Mouse (Mus musculus) thymus, adult 2 months (tissue): ENCODE data around the gene Fam189a1. TPM values are rescaled to one million over a fixed set of nuclear protein-coding genes. Genes with fewer than 3 reads are reported as not detected.

Experiments
- DNase-seq: peaks from one replicate; pipeline ENCODE4 v3.0.0; 2021
- H3K27ac ChIP-seq: fragments of 200-500 bp; 2 replicates; pipeline ENCODE4 v1.5.1; 2012; ENCODE audit warnings: low read length, control low read depth; ENCODE audit not compliant: control insufficient read depth, insufficient read depth
- H3K27me3 ChIP-seq: fragments of 200-500 bp; 2 replicates; pipeline ENCODE4 v1.6.1; 2012; ENCODE audit warnings: mild to moderate bottlenecking, low read length, moderate library complexity, mixed read lengths; ENCODE audit not compliant: control insufficient read depth, insufficient read depth
- H3K36me3 ChIP-seq: fragments of 200-500 bp; 2 replicates; pipeline ENCODE4 v1.6.1; 2012; ENCODE audit warnings: mild to moderate bottlenecking, low read length, moderate library complexity; ENCODE audit not compliant: control insufficient read depth, insufficient read depth
- H3K4me1 ChIP-seq: fragments of 200-500 bp; replicated peaks from 2 replicates; pipeline ENCODE4 v1.6.1; 2012; ENCODE audit warnings: low read length; ENCODE audit not compliant: control insufficient read depth, insufficient read depth
- H3K4me3 ChIP-seq: fragments of 200-500 bp; 2 replicates; pipeline ENCODE4 v1.5.1; 2012; ENCODE audit warnings: mild to moderate bottlenecking, low read length, control low read depth, moderate library complexity; ENCODE audit not compliant: control insufficient read depth, insufficient read depth
- CTCF ChIP-seq: fragments of 200-500 bp; IDR thresholded peaks from 2 replicates; pipeline ENCODE4 v1.5.1; 2012; ENCODE audit warnings: mild to moderate bottlenecking, control low read depth, low read length, moderate library complexity, borderline replicate concordance; ENCODE audit not compliant: control insufficient read depth, poor library complexity, insufficient read depth; ENCODE audit errors: extremely low read depth
- POLR2A ChIP-seq: fragments of 200-500 bp; IDR thresholded peaks from 2 replicates; pipeline ENCODE4 v1.6.1; 2012; ENCODE audit warnings: mild to moderate bottlenecking, low read length, control low read depth, moderate library complexity; ENCODE audit not compliant: control insufficient read depth, poor library complexity, insufficient read depth; ENCODE audit errors: extremely low read depth
- WGBS: fragments of 180-500 bp; shearing (Covaris S2); methylation state at CpG from one replicate; pipeline ENCODE4 v1.1.7; 2018; 5-methylcytosine and 5-hydroxymethylcytosine counted together
- polyA plus RNA-seq: library from polyadenylated mRNA; depleted of rRNA; stranded (reverse); fragments of >200 nt; gene quantifications from 2 replicates; pipeline ENCODE4 v1.2.3, GENCODE M21; 2012

Fam189a1 gene
- polyA plus RNA-seq, 1 experiment, result 1.9 TPM

DNA sequence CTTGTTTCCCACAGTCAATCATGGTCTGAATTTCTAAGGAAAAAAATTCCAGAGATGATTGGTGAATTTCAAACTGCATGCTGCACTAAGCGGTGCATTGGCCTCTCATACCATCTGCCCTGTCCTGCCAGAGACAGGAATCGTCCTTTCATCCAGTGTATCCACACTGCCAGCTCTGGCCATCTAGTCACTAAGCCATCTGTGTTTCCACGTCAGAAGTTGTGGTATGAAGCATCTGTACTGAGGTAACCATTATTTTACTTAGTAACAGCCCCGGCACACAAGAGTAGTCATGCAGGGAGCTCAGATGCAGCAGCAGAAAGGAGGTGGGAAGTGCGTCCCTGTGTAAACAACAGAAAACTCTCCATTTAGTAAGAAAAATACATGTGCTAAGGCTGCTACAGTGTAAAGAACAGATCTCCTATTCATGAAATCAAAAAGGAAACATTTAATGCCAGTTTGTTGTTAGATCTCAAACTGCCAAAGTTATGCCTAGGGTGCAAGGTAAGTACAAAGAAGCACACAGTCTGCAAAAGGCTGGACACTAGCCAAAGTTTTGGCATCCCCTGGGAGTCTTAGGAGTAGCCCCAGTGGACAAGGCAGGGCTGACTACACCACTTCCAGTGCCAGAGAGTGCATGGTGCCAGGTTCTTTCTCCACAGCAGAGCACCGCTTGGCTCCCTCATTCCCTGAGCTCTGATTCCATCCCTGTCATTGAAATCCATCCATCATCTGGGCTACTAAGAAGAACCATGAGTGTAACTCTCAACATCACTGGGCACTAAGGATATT, 14.3 kb downstream of the Fam189a1 start:
- Histone ChIP-seq H3K4me1 (no peaks in the 10 kb centered on the region), H3K27ac (no peak overlapping the region), H3K36me3 (no peaks in the 10 kb centered on the region), H3K27me3 (no peaks in the 10 kb centered on the region), H3K4me3 (no peak overlapping the region)
- 82% methylated on average over 6 of the region's 6 CpGs for WGBS
- no peak for TF ChIP-seq CTCF
- DNase-seq, result no peak

- Histone ChIP-seq H3K27me3 (no peaks in the 10 kb centered on the region), H3K27ac (no peak overlapping the region), H3K4me1 (no peaks in the 10 kb centered on the region), H3K36me3 (no peaks in the 10 kb centered on the region), H3K4me3 (no peak overlapping the region)
- 85% methylated on average over 5 of the region's 5 CpGs for WGBS
- no peak for TF ChIP-seq POLR2A
- no peak for DNase-seq
Measured at GRCm38 (mm10) chr7:65140832-65141231, 15.5 kb downstream of the Fam189a1 start.

- Histone ChIP-seq H3K27ac (no peak overlapping the region), H3K27me3 (no peaks in the 10 kb centered on the region), H3K4me1 (no peaks in the 10 kb centered on the region), H3K36me3 (no peaks in the 10 kb centered on the region), H3K4me3 (no peak overlapping the region)
- TF ChIP-seq CTCF, result no peak
- no peak for TF ChIP-seq POLR2A
- DNase-seq, result no peak
- WGBS, result 66% methylated on average over 5 of the region's 5 CpGs
Measured at GRCm38 (mm10) chr7:65140099-65140498, 16.3 kb downstream of the Fam189a1 start.

DNA sequence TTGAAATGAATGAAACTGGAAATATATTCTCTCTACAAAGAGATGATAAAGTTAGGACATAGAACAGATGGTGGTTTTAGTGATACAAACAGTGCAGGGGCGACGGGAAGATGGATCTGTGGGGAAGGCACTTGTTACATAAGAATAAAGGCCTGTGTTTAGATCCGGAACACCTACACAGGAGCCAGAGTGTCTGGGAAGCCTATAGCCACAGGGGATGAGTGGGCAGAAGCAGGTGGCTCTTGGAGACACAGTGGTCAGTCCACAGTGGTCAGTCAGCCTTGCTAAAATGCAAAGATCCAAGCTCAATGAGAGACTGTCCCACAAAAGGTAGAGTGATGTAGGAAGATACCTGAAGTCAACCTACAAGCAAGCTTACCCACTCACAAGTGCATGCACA, 32.6 kb downstream of the Fam189a1 start:
- 93% methylated on average over 3 of the region's 3 CpGs for WGBS
- TF ChIP-seq POLR2A, result no peak
- DNase-seq, result no peak
- Histone ChIP-seq H3K27ac (no peak overlapping the region), H3K4me1 (no peaks in the 10 kb centered on the region), H3K36me3 (no peaks in the 10 kb centered on the region), H3K4me3 (no peak overlapping the region), H3K27me3 (no peaks in the 10 kb centered on the region)

GRCm38 (mm10) chr7:65116903-65117302, 39.5 kb downstream of the Fam189a1 start:
- H3K4me1 ChIP-seq, result no peaks in the 10 kb centered on the region
- H3K4me3 ChIP-seq, result no peak overlapping the region
- no peaks in the 10 kb centered on the region for H3K27me3 ChIP-seq
- TF ChIP-seq CTCF, result no peak
- TF ChIP-seq POLR2A, result no peak
- no peak for DNase-seq
- no peak overlapping the region for H3K27ac ChIP-seq
- 93% methylated on average over 7 of the region's 7 CpGs for WGBS
- H3K36me3 ChIP-seq, result no peaks in the 10 kb centered on the region

- H3K4me1 ChIP-seq, result no peaks in the 10 kb centered on the region
- H3K27ac ChIP-seq, result no peak overlapping the region
- H3K4me3 ChIP-seq, result no peak overlapping the region
- no peak for DNase-seq
- no peaks in the 10 kb centered on the region for H3K36me3 ChIP-seq
- 83% methylated on average over 3 of the region's 3 CpGs for WGBS
- TF ChIP-seq POLR2A (no peak), CTCF (no peak)
- H3K27me3 ChIP-seq, result no peaks in the 10 kb centered on the region
Measured at GRCm38 (mm10) chr7:65115366-65115765, 41.0 kb downstream of the Fam189a1 start.

GRCm38 (mm10) chr7:65111664-65112063, 44.7 kb downstream of the Fam189a1 start:
- no peak for DNase-seq
- no peak overlapping the region for H3K4me3 ChIP-seq
- TF ChIP-seq POLR2A (no peak), CTCF (no peak)
- no peaks in the 10 kb centered on the region for H3K4me1 ChIP-seq
- H3K27me3 ChIP-seq, result no peaks in the 10 kb centered on the region
- H3K36me3 ChIP-seq, result no peaks in the 10 kb centered on the region
- H3K27ac ChIP-seq, result no peak overlapping the region
- WGBS, result 97% methylated on average over 9 of the region's 9 CpGs
